Mouse (Mus musculus) retina, postnatal 7 days (tissue): ENCODE results near the gene Agl.

ENCODE experiments used
- DNase-seq: peaks from one replicate; pipeline ENCODE4 v3.0.0-alpha.2; 2012; ENCODE audit warnings: low read depth, low spot score

Agl gene

GRCm38 (mm10) chr3:116694955-116695665 lies 112.9 kb downstream of the Agl start:
- DNase-seq = no peak

- no peak for DNase-seq
Observed at GRCm38 (mm10) chr3:116694312-116694711, 113.7 kb downstream of the Agl start.
